Mouse (Mus musculus) lung, postnatal 10 days (tissue): ENCODE data around the gene G530012D18Rik.
"Not testable (repeated sequence)": the region's sequence is repeated elsewhere in the genome, so short reads cannot be mapped to it uniquely, and the experiment has no call there.

ENCODE experiments used
- DNase-seq: peaks from one replicate; pipeline ENCODE4 v3.0.0; 2021

Gene G530012D18Rik

GRCm38 (mm10) chr1:85575376-85575775 is at the start of gene G530012D18Rik:
TSS of gene G530012D18Rik (plus strand) at chr1:85575676.
- not testable (repeated sequence) for DNase-seq

DNA sequence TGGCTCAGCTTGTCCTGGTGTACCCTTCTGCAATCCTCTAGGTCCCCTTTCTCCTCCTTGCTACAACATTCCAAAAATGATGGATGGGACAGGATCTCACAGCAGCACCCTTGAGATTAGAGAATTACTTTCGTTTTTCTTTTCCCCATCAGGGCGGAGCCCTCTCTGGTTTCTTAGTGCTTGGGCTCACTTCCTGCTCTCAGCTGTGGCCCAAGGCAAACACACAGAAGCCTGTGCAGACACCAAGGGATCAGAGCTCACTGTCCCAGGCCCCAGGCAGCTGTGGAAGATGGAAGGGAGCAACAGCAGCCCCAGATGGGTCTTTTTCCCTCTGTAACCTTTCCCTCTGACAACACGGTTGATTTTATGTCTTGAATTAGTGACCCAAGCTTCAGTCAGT is 49.1 kb upstream of the G530012D18Rik start:
- not testable (repeated sequence) for DNase-seq

GRCm38 (mm10) chr1:85528451-85529110 is 46.9 kb upstream of the G530012D18Rik start:
- not testable (repeated sequence) for DNase-seq

- DNase-seq = not testable (repeated sequence)
Measured at GRCm38 (mm10) chr1:85543818-85544217, 31.7 kb upstream of the G530012D18Rik start.

DNA sequence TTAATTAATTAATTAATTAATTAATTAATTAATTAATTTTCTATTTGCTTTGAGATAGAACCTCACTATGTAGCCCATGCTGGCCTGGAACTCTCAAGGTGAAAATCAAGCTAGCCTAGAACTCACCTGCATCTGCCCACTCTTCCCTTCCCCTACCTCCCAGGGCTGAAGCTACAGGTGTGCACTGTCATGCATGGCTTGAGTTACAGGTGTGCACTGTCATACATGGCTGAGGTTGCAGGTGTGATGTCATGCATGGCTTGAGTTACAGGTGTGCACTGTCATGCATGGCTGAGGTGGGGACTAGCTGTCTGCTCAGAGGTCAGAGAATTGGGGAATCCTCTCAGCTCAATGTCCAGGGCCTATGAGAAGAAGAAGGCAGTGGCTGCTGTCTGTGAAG is 29.0 kb upstream of the G530012D18Rik start:
- DNase-seq = not testable (repeated sequence)

- not testable (repeated sequence) for DNase-seq
Measured at GRCm38 (mm10) chr1:85555261-85555660, 20.2 kb upstream of the G530012D18Rik start.

DNA sequence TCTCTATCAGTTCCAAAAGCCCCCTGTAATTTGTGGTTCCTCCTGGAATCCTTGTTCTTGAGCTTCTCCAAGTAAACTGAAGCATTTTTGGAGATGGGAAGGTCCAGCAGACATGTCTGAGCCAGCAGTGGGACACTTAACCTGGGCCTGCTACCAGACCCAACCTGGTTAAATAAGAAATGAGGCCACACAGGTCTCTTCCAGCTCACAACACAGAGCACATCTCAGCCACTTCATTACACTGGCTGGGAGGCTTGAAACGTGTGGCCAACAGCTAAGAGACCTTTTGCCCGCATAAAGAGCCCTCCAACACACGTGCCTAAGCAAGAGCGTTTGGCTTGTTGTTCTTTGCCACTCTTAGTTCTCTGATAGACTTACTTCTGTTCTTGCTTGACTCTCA is 1.9 kb upstream of the G530012D18Rik start:
- DNase-seq = not testable (repeated sequence)

DNA sequence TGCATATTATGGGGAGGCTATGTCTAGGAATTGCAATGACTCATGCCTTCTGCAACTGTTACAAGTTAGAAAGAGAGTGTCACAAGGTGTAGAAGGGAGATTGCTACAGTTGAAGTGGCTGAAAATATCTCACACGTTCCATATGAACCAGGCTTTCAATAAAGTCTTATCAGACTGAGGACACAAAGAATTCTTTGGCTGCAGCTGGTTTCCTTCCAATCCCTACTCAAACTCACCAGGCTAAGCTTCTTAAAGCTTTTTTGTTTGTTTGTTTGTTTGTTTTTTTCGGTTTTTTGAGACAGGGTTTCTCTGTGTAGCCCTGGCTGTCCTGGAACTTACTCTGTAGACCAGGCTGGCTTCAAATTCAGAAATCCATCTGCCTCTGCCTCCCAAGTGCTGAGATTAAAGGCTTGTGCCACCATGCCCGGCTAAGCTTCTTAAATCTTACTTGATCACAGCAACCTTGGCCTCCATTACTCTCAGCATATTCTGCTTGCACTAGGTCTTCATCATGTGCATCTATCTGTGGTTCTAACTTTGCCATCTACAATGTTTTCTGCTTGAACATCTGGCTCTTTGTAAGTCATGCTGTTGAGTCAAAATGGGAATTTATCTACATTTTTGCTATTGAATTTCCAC is 3.0 kb downstream of the G530012D18Rik start:
- DNase-seq = not testable (repeated sequence)

DNA sequence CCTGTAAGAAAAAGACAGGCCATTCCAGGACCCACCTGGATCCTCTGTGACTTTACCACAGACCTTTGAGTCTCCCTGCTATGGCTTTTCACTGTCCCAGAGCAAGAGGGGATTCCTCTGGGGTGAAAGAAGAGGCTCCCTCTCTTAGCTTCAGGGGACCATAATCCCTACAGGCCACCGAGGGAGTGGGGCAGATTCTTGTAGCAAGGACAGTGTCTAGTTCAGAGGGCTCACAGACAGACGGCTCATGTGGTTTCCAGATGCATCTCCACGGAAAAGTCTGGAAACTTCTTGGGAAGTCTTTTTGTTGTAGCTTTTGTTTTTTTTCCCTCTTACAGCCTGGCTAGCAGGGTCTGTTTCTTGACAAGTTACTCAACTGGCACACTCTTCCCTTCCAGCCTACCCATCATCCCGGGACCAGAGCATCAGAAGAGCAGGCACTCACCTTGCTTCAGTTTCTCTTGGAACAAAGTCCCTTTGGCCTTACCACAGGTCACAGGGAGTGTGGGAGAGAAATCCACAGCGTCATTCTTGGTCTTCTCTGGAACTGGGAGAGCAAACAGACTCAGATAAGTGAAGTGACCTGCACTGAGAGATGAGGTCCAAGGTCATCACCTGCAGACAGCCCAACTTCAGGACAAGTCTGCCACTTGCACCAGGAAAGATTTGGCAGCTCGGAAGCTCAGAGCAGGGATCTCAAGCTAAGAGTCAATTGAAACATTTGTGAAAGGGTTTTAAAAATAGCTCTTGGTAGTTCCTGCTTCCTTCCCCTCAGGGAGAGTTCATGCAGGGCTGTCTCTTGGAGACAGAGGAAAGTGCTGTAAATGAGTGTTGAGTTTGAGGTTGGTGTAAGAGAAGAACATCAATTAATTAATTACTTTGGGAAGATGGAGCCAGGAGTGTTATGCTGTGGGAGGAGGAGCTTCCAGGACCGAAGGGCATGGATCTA is 4.0 kb downstream of the G530012D18Rik start:
- DNase-seq = not testable (repeated sequence)

DNA sequence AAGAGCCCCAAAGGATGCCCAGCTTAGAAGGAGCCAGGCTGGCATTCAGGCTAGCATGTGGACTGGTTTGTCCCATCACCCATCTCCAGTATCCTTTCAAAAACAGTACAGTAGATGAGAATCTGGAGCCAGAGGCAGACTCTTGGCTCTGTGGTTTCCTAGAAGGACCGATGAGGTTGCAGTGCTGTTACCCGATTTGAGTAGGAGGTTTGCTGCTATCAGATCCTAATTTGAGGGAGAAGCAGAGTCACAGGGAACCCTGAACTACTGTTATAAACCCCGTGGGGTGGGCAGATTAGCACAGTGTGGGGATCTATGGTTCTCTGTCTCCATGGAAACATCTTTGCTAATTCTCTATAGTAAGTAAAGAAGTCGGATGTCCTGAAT is 4.7 kb downstream of the G530012D18Rik start:
- not testable (repeated sequence) for DNase-seq

- not testable (repeated sequence) for DNase-seq
Measured at GRCm38 (mm10) chr1:85580578-85580977, 5.1 kb downstream of the G530012D18Rik start.

GRCm38 (mm10) chr1:85581518-85581917 is 6.0 kb downstream of the G530012D18Rik start:
- not testable (repeated sequence) for DNase-seq

- not testable (repeated sequence) for DNase-seq
Measured at GRCm38 (mm10) chr1:85588697-85589096, 13.2 kb downstream of the G530012D18Rik start.

DNA sequence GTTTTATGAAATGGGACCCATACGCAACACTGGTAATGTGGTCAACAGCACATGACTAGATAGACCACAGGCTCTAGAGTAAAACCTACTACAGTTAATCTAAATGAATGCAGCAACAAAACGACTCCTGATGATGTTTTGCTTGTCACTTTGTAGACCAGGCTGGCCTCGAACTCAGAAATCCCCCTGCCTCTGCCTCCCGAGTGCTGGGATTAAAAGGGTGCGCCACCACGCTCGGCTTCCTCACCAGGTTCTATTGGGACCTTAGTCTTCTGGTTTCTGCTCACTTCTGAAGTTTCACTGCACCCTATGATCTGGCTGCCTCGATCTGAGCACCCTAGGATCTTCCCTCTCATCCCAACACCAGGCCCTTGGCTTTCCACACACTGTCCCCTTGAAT is 17.1 kb downstream of the G530012D18Rik start:
- DNase-seq = not testable (repeated sequence)

GRCm38 (mm10) chr1:85598271-85599012 is 23.0 kb downstream of the G530012D18Rik start, which contains the start of gene Sp110:
TSS of gene Sp110 (minus strand) at chr1:85598817.
- DNase-seq = not testable (repeated sequence)

GRCm38 (mm10) chr1:85600078-85600477 is 24.6 kb downstream of the G530012D18Rik start, which contains the start of gene Sp140:
TSS of gene Sp140 (plus strand) at chr1:85600378.
- not testable (repeated sequence) for DNase-seq

- DNase-seq = peak; percentile 36
Measured at GRCm38 (mm10) chr1:85600794-85601193, 25.3 kb downstream of the G530012D18Rik start.

DNA sequence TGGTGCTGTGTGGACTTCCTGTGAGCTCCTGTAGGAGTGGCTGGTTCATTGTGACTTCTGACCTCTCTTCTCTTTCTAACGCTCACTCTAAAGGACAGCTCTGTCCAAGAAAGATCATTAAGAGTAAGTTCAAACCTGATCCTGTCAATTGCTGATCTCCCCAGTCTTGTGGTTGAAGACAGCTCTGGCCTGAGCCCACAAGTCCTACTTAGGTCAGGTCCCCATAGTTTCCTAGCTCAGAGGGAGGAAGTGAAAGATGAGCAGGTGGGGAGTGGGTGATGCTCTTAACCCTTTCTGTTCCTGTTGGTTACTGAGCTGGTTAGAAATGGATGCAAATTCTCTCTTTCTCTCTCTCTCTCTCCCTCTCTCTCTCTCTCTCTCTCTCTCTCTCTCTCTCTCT is 28.9 kb downstream of the G530012D18Rik start:
- not testable (repeated sequence) for DNase-seq

GRCm38 (mm10) chr1:85608361-85608760 is 32.9 kb downstream of the G530012D18Rik start:
- DNase-seq = not testable (repeated sequence)

GRCm38 (mm10) chr1:85610581-85610980 is 35.1 kb downstream of the G530012D18Rik start:
- DNase-seq = not testable (repeated sequence)

- not testable (repeated sequence) for DNase-seq
Measured at GRCm38 (mm10) chr1:85615096-85615495, 39.6 kb downstream of the G530012D18Rik start.

DNA sequence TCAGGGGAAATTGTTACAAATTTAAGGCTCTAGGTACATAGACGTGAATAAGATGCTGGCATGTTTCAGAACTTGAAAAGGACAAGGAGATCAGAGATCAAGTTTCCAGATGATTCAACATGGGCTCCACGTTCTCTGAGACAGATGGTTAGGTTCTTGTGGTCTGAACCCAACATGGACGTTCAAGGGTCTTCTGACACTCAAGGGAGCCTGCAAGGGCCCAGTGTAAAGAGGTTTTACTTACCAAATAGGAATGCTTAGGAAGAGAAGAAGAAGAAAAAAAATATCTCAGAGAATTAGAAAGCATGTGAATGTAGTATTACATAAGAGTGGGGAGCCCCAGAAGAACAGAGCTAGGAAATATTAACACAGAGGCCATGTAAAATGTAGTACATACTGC is 40.3 kb downstream of the G530012D18Rik start:
- DNase-seq = not testable (repeated sequence)
